Mouse (Mus musculus): ENCODE results near the gene Actr1a. TPM values are rescaled to one million over a fixed set of nuclear protein-coding genes. Genes with fewer than 3 reads are reported as not detected.

Actr1a gene
- polyA plus RNA-seq, 1 experiment from 2014 or later = 149 TPM

GRCm38 (mm10) chr19:46414486-46414885 is 18.9 kb upstream of the Actr1a start:
- Histone ChIP-seq H3K4me2 (no peak overlapping the region), H3K9me3 (ENCODE audit: low read depth, low read length) (no peaks in the 10 kb centered on the region), H3K36me3 (ENCODE audit: insufficient read depth) (0 out of 2 replicates have a peak, but pooled peaks cover 5% of the 10 kb centered on the region), H3K9ac (no peak overlapping the region), H3K27me3 (ENCODE audit: insufficient read depth, low read length) (no peaks in the 10 kb centered on the region), H3K4me1 (ENCODE audit: insufficient read depth) (no peaks in the 10 kb centered on the region), H3K4me3 (ENCODE audit: low read depth, low read length) (no peak overlapping the region), H3K27ac (ENCODE audit: low read depth) (no peak overlapping the region)
- ATAC-seq (ENCODE audit: insufficient read depth) (no peak), DNase-seq (no peak)
- WGBS = 87% methylated on average over 8 of the region's 8 CpGs
- TF ChIP-seq CTCF (IDR thresholded peaks at IDR 0.05; ENCODE audit: low read depth) = no peak

GRCm38 (mm10) chr19:46413969-46414368 is 18.4 kb upstream of the Actr1a start:
- no peak for TF ChIP-seq CTCF (IDR thresholded peaks at IDR 0.05; ENCODE audit: low read depth)
- 0 out of 2 replicates have a peak, but pooled peaks cover 5% of the 10 kb centered on the region for H3K36me3 ChIP-seq (ENCODE audit: insufficient read depth)
- no peak overlapping the region for H3K4me2 ChIP-seq
- ATAC-seq (ENCODE audit: insufficient read depth) (no peak), DNase-seq (no peak)
- no peak overlapping the region for H3K4me3 ChIP-seq (ENCODE audit: low read depth, low read length)
- H3K9ac ChIP-seq = no peak overlapping the region
- WGBS = 89% methylated on average over 2 of the region's 2 CpGs
- H3K27ac ChIP-seq (ENCODE audit: low read depth) = no peak overlapping the region
- H3K4me1 ChIP-seq (ENCODE audit: insufficient read depth) = no peaks in the 10 kb centered on the region
- H3K27me3 ChIP-seq (ENCODE audit: insufficient read depth, low read length) = no peaks in the 10 kb centered on the region
- no peaks in the 10 kb centered on the region for H3K9me3 ChIP-seq (ENCODE audit: low read depth, low read length)

GRCm38 (mm10) chr19:46412056-46412805 is 16.7 kb upstream of the Actr1a start:
- no peak overlapping the region for H3K27ac ChIP-seq (ENCODE audit: low read depth)
- H3K4me2 ChIP-seq = no peak overlapping the region
- WGBS = 75% methylated on average over 12 of the region's 12 CpGs
- no peak overlapping the region for H3K9ac ChIP-seq
- no peak for TF ChIP-seq CTCF (IDR thresholded peaks at IDR 0.05; ENCODE audit: low read depth)
- 0 out of 2 replicates have a peak, but pooled peaks cover 12% of the 10 kb centered on the region for H3K36me3 ChIP-seq (ENCODE audit: insufficient read depth)
- no peaks in the 10 kb centered on the region for H3K4me1 ChIP-seq (ENCODE audit: insufficient read depth)
- no peak overlapping the region for H3K4me3 ChIP-seq (ENCODE audit: low read depth, low read length)
- no peak for DNase-seq
- no peak for ATAC-seq (ENCODE audit: insufficient read depth)
- no peaks in the 10 kb centered on the region for H3K9me3 ChIP-seq (ENCODE audit: low read depth, low read length)
- no peaks in the 10 kb centered on the region for H3K27me3 ChIP-seq (ENCODE audit: insufficient read depth, low read length)

- DNase-seq (peak; percentile 14), ATAC-seq (ENCODE audit: insufficient read depth) (no peak; the same call in 1 of the 2 replicates)
- Histone ChIP-seq H3K9me3 (ENCODE audit: low read depth, low read length) (no peaks in the 10 kb centered on the region), H3K9ac (no peak overlapping the region), H3K4me3 (ENCODE audit: low read depth, low read length) (no peak overlapping the region), H3K4me1 (ENCODE audit: insufficient read depth) (no peaks in the 10 kb centered on the region), H3K4me2 (no peak overlapping the region), H3K27me3 (ENCODE audit: insufficient read depth, low read length) (no peaks in the 10 kb centered on the region), H3K27ac (ENCODE audit: low read depth) (0 out of 2 replicates have a peak overlapping the region, but pooled peaks have one; percentile 27), H3K36me3 (ENCODE audit: insufficient read depth) (peaks cover 35% of the 10 kb centered on the region)
- TF ChIP-seq CTCF (IDR thresholded peaks at IDR 0.05; ENCODE audit: low read depth) = no peak
- WGBS = 71% methylated on average over 3 of the region's 3 CpGs
Observed at GRCm38 (mm10) chr19:46409506-46409905, 14.0 kb upstream of the Actr1a start.

- TF ChIP-seq CTCF (IDR thresholded peaks at IDR 0.05; ENCODE audit: low read depth) = no peak
- DNase-seq (no peak), ATAC-seq (ENCODE audit: insufficient read depth) (no peak)
- H3K4me2 ChIP-seq = no peak overlapping the region
- peaks cover 54% of the 10 kb centered on the region for H3K36me3 ChIP-seq (ENCODE audit: insufficient read depth)
- WGBS = 78% methylated on average over 8 of the region's 8 CpGs
- no peak overlapping the region for H3K4me3 ChIP-seq (ENCODE audit: low read depth, low read length)
- H3K9ac ChIP-seq = no peak overlapping the region
- no peak overlapping the region for H3K27ac ChIP-seq (ENCODE audit: low read depth)
- no peaks in the 10 kb centered on the region for H3K4me1 ChIP-seq (ENCODE audit: insufficient read depth)
- H3K27me3 ChIP-seq (ENCODE audit: insufficient read depth, low read length) = no peaks in the 10 kb centered on the region
- H3K9me3 ChIP-seq (ENCODE audit: low read depth, low read length) = no peaks in the 10 kb centered on the region
Observed at GRCm38 (mm10) chr19:46406592-46407386, 11.2 kb upstream of the Actr1a start.

DNA sequence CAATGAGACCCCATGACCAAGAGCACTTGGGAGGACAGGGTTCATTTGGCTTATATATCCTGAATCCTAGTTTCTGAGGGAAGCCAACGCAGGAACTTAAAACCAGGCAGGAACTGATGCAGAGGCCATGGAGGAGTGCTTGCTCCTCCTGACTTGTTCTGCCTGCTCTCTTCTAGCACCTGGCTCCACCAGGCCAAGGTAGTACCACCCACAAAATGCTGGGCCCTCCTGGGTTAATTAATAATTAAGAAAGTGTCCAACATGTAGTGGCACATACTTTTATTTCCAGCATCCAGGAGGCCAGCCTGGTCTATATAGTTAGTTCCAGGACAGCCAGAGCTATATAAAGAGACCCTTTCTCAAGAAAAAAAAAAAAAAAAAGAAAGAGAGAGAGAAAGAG is 8.5 kb upstream of the Actr1a start:
- ATAC-seq (ENCODE audit: insufficient read depth) (no peak), DNase-seq (no peak)
- no peaks in the 10 kb centered on the region for H3K4me1 ChIP-seq (ENCODE audit: insufficient read depth)
- peaks cover 57% of the 10 kb centered on the region for H3K36me3 ChIP-seq (ENCODE audit: insufficient read depth)
- no peak for TF ChIP-seq CTCF (IDR thresholded peaks at IDR 0.05; ENCODE audit: low read depth)
- no peak overlapping the region for H3K27ac ChIP-seq (ENCODE audit: low read depth)
- H3K4me2 ChIP-seq = no peak overlapping the region
- H3K9me3 ChIP-seq (ENCODE audit: low read depth, low read length) = no peaks in the 10 kb centered on the region
- H3K27me3 ChIP-seq (ENCODE audit: insufficient read depth, low read length) = no peaks in the 10 kb centered on the region
- no peak overlapping the region for H3K9ac ChIP-seq
- WGBS = 96% methylated on average over 1 of the region's 1 CpGs
- no peak overlapping the region for H3K4me3 ChIP-seq (ENCODE audit: low read depth, low read length)

GRCm38 (mm10) chr19:46400558-46400957 is 5.0 kb upstream of the Actr1a start:
- no peak for TF ChIP-seq CTCF (IDR thresholded peaks at IDR 0.05; ENCODE audit: low read depth)
- Histone ChIP-seq H3K9me3 (ENCODE audit: low read depth, low read length) (no peaks in the 10 kb centered on the region), H3K27ac (ENCODE audit: low read depth) (no peak overlapping the region), H3K36me3 (ENCODE audit: insufficient read depth) (peaks cover 33% of the 10 kb centered on the region), H3K4me2 (no peak overlapping the region), H3K4me1 (ENCODE audit: insufficient read depth) (peaks cover 7% of the 10 kb centered on the region; the same call in 1 of the 2 replicates), H3K4me3 (ENCODE audit: low read depth, low read length) (no peak overlapping the region), H3K27me3 (ENCODE audit: insufficient read depth, low read length) (no peaks in the 10 kb centered on the region), H3K9ac (no peak overlapping the region)
- ATAC-seq (ENCODE audit: insufficient read depth) = no peak
- WGBS = 84% methylated on average over 7 of the region's 7 CpGs
- DNase-seq = no peak
